Mouse (Mus musculus) adrenal gland, adult 10 weeks (tissue): ENCODE measurements around the gene Mfap1b. TPM values are rescaled to one million over a fixed set of nuclear protein-coding genes. Genes with fewer than 3 reads are reported as not detected.

Source experiments
- polyA plus RNA-seq: library from polyadenylated mRNA; stranded (reverse); fragments of 350-450 nt; fragmentation: Illumina TruSeq; extraction: RNeasy Lipid Tissue Mini Kit (QIAGEN cat#74804); gene quantifications from one replicate; pipeline ENCODE4 v1.2.3, GENCODE M21; 2014; ENCODE audit warnings: low read depth, low replicate concordance

Gene Mfap1b
- polyA plus RNA-seq: 80.1 TPM

GRCm38 (mm10) chr2:121473301-121474179, at the start of gene Mfap1b:
TSS of gene Mfap1b (minus strand) at chr2:121474067.

GRCm38 (mm10) chr2:121505942-121506882, 32.3 kb upstream of the Mfap1b start, which contains the start of the genes Mfap1a and Wdr76:
TSS of gene Mfap1a (minus strand) at chr2:121506665.
TSS of gene Wdr76 (plus strand) at chr2:121506723.

GRCm38 (mm10) chr2:121456692-121457642, 16.9 kb downstream of the Mfap1b start, which contains the start of gene Serinc4:
TSS of gene Serinc4 (minus strand) at chr2:121456781.

GRCm38 (mm10) chr2:121452990-121453389, 20.9 kb downstream of the Mfap1b start, which contains the start of gene Hypk:
TSS of gene Hypk (plus strand) at chr2:121453290.

GRCm38 (mm10) chr2:121448739-121449535, 24.9 kb downstream of the Mfap1b start, which contains the start of gene Serf2:
TSS of gene Serf2 (plus strand) at chr2:121449195.

GRCm38 (mm10) chr2:121444178-121444577, 29.7 kb downstream of the Mfap1b start, which contains the start of gene Ell3:
TSS of gene Ell3 (minus strand) at chr2:121444278.

GRCm38 (mm10) chr2:121413387-121414042, 60.4 kb downstream of the Mfap1b start, which contains the start of the genes Pdia3 and Catsper2:
TSS of gene Pdia3 (plus strand) at chr2:121413775.
TSS of gene Catsper2 (minus strand) at chr2:121413792.

Other genes with a start within 250 kb of the Mfap1b start
- gene Trp53bp1, start 202.7 kb downstream of the Mfap1b start, polyA plus RNA-seq: 25.2 TPM
- gene Map1a, start 184.5 kb downstream of the Mfap1b start, polyA plus RNA-seq: 1.2 TPM
- gene Ppip5k1, start 118.7 kb downstream of the Mfap1b start, polyA plus RNA-seq: 9.6 TPM
- gene Ckmt1, start 116.4 kb downstream of the Mfap1b start, polyA plus RNA-seq: 1.8 TPM
- not detected for gene Strc, start 86.9 kb downstream of the Mfap1b start, polyA plus RNA-seq
- gene Pdia3, start 60.3 kb downstream of the Mfap1b start, polyA plus RNA-seq: 1,612 TPM
- gene Catsper2, start 60.3 kb downstream of the Mfap1b start, polyA plus RNA-seq: 1.4 TPM
- gene Ell3, start 29.8 kb downstream of the Mfap1b start, polyA plus RNA-seq: 0.82 TPM
- gene Serf2, start 24.9 kb downstream of the Mfap1b start, polyA plus RNA-seq: 98.5 TPM
- 45.5 TPM for gene Hypk, start 20.8 kb downstream of the Mfap1b start, polyA plus RNA-seq
- not detected for gene Serinc4, start 17.3 kb downstream of the Mfap1b start, polyA plus RNA-seq
- gene Mfap1a, start 32.6 kb upstream of the Mfap1b start, polyA plus RNA-seq: 93.0 TPM
- 6.3 TPM for gene Wdr76, start 32.7 kb upstream of the Mfap1b start, polyA plus RNA-seq